Mouse (Mus musculus): ENCODE measurements at regions not wholly inside any gene's neighbourhood (a gene's known extent, or its start where the extent isn't known, plus 50 kb on each side); places are given as distances from the start of the nearest gene placed in this dataset.

DNA sequence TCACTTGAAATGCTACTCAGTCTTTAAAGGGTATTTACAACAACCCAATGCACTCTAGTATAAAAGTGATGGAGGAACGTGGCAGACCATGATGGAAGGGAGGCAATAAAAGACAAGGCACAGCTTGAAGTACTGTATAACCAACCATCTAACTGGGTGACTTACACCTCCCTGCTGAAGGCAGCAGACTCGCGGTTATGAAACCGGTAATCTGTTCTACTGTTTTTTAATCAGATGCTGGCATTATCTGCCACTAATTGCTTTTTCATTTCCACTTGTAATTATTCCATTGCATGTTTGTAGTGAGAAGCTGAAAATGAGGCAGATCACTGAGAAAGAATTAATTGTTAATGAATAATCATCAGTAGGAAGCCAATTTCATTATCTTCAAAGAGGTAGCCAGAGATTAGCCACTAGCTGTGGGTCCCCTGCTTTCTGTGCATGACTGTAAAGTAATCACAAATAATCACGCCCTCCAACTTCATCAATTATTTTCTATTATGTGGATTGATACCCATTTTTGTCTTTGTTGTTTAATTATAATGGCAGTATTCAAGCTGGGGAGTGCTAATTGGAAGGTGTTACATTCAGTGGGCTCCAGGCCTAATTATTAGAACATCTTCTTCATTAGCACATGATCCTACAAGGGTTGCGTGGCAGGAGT, 103.1 kb upstream of the Itga4 start:
- TF ChIP-seq POLR2A (IDR thresholded peaks at IDR 0.05; ENCODE audit: insufficient read depth, low read depth, low read length) (no peak), CTCF (IDR thresholded peaks at IDR 0.05; ENCODE audit: insufficient read depth, low read depth, low read length) (no peak)
